Mouse (Mus musculus): ENCODE results near the gene Wfs1.

Wfs1 gene

DNA sequence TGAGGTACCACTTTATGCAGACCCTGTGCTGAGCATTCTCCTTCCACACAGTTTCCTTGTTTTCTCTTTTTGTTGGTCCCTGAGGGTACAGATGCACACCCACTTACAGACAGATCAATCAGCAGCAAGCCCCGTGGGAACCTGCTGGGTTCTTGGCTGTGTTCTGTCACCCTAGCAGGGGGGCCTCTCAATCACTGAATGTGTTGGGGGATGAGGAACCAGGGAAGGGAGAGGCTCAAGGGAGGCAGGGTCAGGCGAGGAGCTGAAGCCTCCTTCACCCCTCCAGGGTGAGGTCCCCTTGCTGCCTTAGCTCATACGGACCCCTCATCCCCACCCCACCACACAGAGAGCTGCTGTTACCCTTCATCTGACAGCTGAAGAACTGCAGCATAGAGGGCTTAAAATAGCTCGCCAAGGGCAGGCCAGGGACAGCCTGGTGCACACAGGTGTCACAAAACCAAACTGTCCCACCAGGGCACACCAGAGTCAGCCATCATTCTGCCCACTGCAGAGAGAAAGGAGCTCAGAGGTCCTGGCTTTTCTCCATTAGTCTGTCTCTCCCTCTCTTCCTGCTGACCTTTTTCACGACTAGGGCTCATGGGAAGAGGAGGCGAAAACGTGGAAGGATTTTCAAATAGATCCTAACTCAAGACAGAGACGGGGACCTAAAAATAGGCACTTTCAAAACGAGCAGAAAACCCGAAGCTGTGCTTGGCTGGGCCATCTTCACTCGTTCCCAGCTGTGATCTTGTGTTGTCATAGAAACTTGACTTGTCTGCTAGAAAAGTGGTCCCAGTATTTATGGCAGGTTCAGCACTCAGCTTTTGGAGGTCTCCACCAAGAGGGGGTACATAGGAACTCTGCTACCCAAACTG lies 64.9 kb downstream of the Wfs1 start:
- no peak for DNase-seq

DNA sequence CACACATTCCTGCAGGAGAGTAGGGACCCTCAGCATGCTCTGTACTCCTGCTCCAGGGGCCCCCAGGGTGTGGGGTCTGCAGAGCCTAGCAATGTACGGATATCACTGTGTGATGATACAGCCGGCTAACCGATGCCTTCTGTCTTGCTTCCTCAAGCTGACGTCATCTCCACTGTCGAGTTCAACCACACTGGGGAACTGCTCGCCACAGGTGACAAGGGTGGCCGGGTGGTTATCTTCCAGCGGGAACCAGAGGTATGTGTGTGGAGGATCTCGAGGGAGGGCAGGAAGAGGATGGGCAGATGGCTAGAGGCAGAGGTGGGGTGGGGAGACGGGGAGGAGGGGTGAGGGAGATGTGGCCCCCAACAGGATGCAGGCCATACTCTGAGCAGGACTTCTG lies 66.2 kb downstream of the Wfs1 start:
- no peak for DNase-seq

DNA sequence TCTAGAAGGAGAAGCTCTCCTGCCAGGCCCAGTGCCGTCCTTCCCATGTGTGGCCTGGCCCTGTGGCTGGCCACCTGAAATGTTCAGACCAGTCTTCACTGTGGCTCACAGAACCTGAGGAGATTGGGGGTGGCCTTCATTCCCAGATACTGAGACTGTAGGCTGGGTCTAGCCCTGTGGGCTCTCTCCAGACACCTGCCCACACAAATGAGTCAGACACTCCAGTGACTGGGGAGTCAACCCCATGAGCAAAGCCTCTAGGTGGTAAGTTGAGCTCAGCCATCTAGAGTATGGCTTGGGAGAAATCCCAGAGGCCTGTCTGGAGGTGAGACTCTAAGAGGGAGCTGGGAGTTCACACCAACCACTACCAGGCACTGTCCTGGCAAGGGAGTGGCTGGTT lies 67.1 kb downstream of the Wfs1 start:
- no peak for DNase-seq

DNA sequence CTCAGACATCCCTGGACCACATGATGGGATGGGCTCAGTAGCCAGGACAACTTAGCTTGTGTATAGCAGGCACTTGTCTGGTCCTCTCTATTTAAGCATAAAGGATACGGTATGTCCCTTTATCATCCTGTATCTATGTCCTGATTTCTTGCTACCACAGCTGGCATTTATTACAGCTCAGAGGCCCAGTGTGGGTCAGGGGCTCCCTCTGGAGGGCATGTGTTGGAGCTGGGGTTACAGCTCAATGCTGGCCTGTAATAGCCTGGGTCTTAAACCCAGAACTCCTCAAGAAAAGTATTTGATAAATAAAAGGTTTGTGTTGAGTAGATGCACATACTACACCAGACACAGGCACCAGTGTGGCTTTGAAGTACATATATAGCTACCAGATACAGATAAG lies 68.9 kb downstream of the Wfs1 start:
- DNase-seq: peak; percentile 16

DNA sequence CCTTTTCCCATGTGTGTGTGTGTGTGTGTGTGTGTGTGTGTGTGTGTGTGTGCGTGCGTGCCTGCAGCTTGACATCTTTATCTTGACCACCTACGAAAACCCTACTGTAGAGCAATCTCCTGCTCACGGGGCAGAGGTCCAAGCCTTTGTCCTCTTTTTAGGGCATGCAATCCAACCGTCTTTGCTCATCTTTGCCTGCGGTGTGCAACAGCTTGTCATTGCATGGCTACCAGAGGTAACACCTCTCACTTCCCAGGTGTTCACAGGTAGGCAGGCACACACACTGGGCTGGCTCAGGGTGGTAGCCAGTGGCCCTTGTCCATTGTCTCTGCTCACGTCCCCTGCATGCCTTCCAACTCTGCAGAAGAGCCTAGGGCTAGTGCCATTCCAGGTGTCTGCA lies 71.0 kb downstream of the Wfs1 start:
- DNase-seq: no peak

DNA sequence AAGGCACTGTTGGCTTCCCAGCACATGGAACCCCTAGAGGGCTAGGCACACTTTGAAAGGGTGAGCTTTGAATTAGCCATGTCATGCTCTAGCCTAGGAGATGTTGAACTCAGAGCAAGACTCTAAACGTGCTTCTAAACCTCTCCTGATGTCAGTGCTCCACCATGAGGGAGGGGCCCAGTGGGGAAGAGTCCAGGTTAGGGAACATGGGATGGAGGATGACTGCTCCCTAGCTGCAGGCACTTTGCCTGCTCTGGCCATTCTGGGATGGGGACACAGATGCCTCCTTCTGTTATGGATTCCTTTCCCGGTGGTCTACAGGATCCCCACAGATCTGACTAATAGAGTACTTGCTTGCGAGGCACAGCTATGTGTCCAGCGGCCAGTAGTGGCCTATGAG lies 71.8 kb downstream of the Wfs1 start:
- DNase-seq: no peak

DNA sequence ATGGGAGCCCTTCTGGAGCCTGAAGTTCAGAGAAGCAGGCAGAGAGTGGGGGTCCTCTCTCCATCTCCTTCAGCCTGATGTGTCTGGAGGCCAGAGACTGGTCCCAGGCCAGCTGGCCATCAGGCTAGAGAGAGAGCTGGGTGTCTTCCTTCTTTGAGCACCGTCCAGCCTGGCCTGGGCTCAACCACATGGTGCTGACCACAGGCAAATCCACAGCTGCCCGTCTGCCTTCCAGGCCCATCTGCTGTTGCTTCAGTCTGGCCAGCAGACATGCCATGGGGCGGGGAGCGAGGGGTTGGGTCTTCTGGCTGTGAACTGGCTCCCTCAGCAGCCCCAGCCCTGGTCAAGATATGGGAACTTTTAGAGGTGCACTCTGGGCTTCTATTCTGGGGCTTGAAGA lies 72.4 kb downstream of the Wfs1 start:
- no peak for DNase-seq

Measured in thymus, postnatal 4 days (tissue).